Comparison of ENCODE assay signal across 11 mouse cellular contexts in the genomic region with DNA sequence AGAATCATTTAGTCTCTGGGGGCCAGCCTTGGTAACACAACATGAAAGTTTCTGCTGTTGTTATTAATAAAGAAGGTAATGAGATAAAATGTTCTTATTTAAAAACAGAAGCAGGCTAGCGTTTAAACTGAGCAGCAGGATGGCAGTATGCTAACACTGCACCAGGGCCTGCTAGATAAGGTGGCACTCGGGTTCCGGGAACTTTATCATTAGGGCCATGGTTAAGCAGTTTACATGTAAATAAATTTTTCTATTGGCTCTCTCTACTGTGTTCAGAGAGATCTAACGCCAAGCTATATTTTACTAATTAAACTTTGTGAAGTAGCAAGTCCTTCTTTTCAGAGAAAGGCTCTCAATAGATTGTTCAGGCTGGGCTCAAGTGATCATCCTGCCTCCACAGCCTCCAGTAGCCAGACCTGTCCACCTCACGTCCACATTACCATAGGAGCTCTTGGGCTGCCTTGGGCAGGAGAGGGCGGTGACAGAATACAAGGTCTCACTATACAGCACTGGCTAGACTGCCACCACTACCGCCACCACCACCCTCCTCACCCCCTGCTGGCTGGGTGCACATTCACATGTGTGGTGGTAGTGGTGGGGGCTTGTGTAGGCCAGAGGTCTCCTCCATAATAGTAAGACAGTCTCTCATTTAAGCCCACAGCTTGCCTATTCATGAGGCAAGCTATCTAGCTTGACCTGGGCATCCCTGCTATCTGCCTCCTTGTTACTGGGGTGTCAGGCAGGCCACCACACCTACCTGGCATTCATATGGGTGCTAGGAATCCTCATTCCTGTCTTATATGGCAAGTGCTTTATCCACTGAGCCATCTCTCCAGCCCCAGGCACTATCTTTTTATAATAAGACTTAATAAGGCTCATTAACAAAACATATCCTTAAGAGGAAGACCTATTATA. TPM values are rescaled to one million over a fixed set of nuclear protein-coding genes. Genes with fewer than 3 reads are reported as not detected.
A peak's percentile ranks its signal among the peaks of the same experiment; 100 is the strongest.
DNase-seq lines count a peak whose midpoint lies in the region; ATAC-seq lines count a peak whose summit lies in the region.
"Had no signal": no experiment of that assay in that cellular context is flagged by ENCODE, and none has a peak within 500 bp of the region (broad histone marks: within the 10 kb centered on the region; RNA-seq: fewer than 3 reads in every experiment).

No protein-coding gene starts in this region.

- H3K4me1 ChIP-seq in heart, embryonic 11.5 days (ENCODE audit: control insufficient read depth, insufficient read depth, low read length), result peaks cover 28% of the 10 kb centered on the region
- no peaks in the 10 kb centered on the region for H3K4me1 ChIP-seq in hindbrain, embryonic 11.5 days (replicated peaks; ENCODE audit: control insufficient read depth, insufficient read depth, low read length)

- ATAC-seq in heart, embryonic 11.5 days (replicated peaks; ENCODE audit: insufficient number of reproducible peaks, low FRiP score, low TSS enrichment), result peak; percentile 77
- ATAC-seq in hindbrain, embryonic 11.5 days (ENCODE audit: low FRiP score), result no peak
- ATAC-seq in megakaryocyte progenitor cell, adult 5-6 weeks (replicated peaks; ENCODE audit: poor library complexity), result peak; percentile 45

- H3K27ac ChIP-seq in heart, embryonic 11.5 days (ENCODE audit: low read depth, low read length), result peak overlapping the region; percentile 73
- H3K27ac ChIP-seq in hindbrain, embryonic 11.5 days (ENCODE audit: low read depth, low read length), result 0 out of 2 replicates have a peak overlapping the region, but pooled peaks have one; percentile 17
- H3K27ac ChIP-seq: hindbrain, embryonic 15.5 days had no signal

- WGBS in heart, embryonic 11.5 days (ENCODE audit: insufficient replicate concordance), result 53% methylated on average over 7 of the region's 7 CpGs
- 83% methylated on average over 7 of the region's 7 CpGs for WGBS in hindbrain, embryonic 11.5 days

- DNase-seq in heart, adult 18-20 months, result no peak
- DNase-seq in MEL-GATA-1-ER (ENCODE audit: extremely low read depth, low read depth), result peak; percentile 86
- DNase-seq in hindbrain, embryonic 11.5 days (ENCODE audit: low spot score), result no peak
- DNase-seq in lung, adult 18-20 months, result no peak
- DNase-seq in cerebellum, adult 9-10 months, result no peak
- no peak for DNase-seq in urinary bladder, postnatal 14 days (ENCODE audit: low spot score)
- DNase-seq: adrenal gland, adult 2 months; right cerebral cortex, postnatal 4 days had no signal

- H3K4me2 ChIP-seq in heart, embryonic 11.5 days, result peak overlapping the region; percentile 66
- no peak overlapping the region for H3K4me2 ChIP-seq in hindbrain, embryonic 11.5 days (replicated peaks; ENCODE audit: low read depth, low read length)

- no peaks in the 10 kb centered on the region for H3K27me3 ChIP-seq in heart, embryonic 11.5 days (ENCODE audit: control insufficient read depth, insufficient read depth, low read length)
- H3K27me3 ChIP-seq in hindbrain, embryonic 11.5 days (ENCODE audit: control insufficient read depth, insufficient read depth, low read length), result no peaks in the 10 kb centered on the region
- H3K27me3 ChIP-seq: hindbrain, embryonic 15.5 days had no signal

- no peak overlapping the region for H3K9ac ChIP-seq in heart, embryonic 11.5 days (ENCODE audit: low read depth, low read length)
- no peak overlapping the region for H3K9ac ChIP-seq in hindbrain, embryonic 11.5 days (ENCODE audit: low read depth, low read length)
- H3K9ac ChIP-seq: hindbrain, embryonic 15.5 days had no signal

- H3K4me3 ChIP-seq in heart, embryonic 11.5 days (ENCODE audit: low read depth, low read length), result no peak overlapping the region
- H3K4me3 ChIP-seq in hindbrain, embryonic 11.5 days (ENCODE audit: low read depth, low read length), result no peak overlapping the region
- H3K4me3 ChIP-seq: hindbrain, embryonic 15.5 days had no signal

- no peaks in the 10 kb centered on the region for H3K36me3 ChIP-seq in heart, embryonic 11.5 days (ENCODE audit: control insufficient read depth, insufficient read depth, low read length)
- no peaks in the 10 kb centered on the region for H3K36me3 ChIP-seq in hindbrain, embryonic 11.5 days (ENCODE audit: control insufficient read depth, insufficient read depth, low read length)
- H3K36me3 ChIP-seq: hindbrain, embryonic 15.5 days had no signal

- no peaks in the 10 kb centered on the region for H3K9me3 ChIP-seq in heart, embryonic 11.5 days (replicated peaks; ENCODE audit: control insufficient read depth, low read length)
- no peaks in the 10 kb centered on the region for H3K9me3 ChIP-seq in hindbrain, embryonic 11.5 days (ENCODE audit: control insufficient read depth, low read length)
- H3K9me3 ChIP-seq: hindbrain, embryonic 15.5 days had no signal

RNA-seq across cellular contexts. Expression of a gene that starts 20.9 kb away (rescaled TPM):
- polyA plus RNA-seq in heart, embryonic 11.5 days (2014; fragmentation: Nextera tagmentation; extraction: Ambion mirVana), result 79.1 and 82.5 TPM in 2 replicates
- total RNA-seq in heart, adult 18-20 months (2021), result 10 to 100 TPM; 77.4 to 91.0 TPM
- 98.1 and 102 TPM in 2 replicates for polyA plus RNA-seq in hindbrain, embryonic 11.5 days (2014; fragmentation: Nextera tagmentation; extraction: Ambion mirVana)
- 87.8 and 89.5 TPM in 2 replicates for total RNA-seq in megakaryocyte progenitor cell, adult 5-6 weeks (2015)
- 51.0 and 57.2 TPM in 2 replicates for total RNA-seq in megakaryocyte progenitor cell, adult 5-6 weeks (2017)

RNA-seq across cellular contexts. Expression of a gene that starts 21.0 kb away (rescaled TPM):
- polyA plus RNA-seq in heart, embryonic 11.5 days (2014; fragmentation: Nextera tagmentation; extraction: Ambion mirVana), result 0.20 and 0.21 TPM in 2 replicates
- under 1 TPM in 1 of 2 experiments, not detected in 1; 0.18 TPM for total RNA-seq in heart, adult 18-20 months (2021)
- 0.15 and 0.38 TPM in 2 replicates for polyA plus RNA-seq in hindbrain, embryonic 11.5 days (2014; fragmentation: Nextera tagmentation; extraction: Ambion mirVana)
- 0.29 and 0.37 TPM in 2 replicates for total RNA-seq in megakaryocyte progenitor cell, adult 5-6 weeks (2015)
- total RNA-seq in megakaryocyte progenitor cell, adult 5-6 weeks (2017), result 0.54 and 0.58 TPM in 2 replicates
